Mouse (Mus musculus): ENCODE measurements around the gene Hoxc10. TPM values are rescaled to one million over a fixed set of nuclear protein-coding genes. Genes with fewer than 3 reads are reported as not detected.

Gene Hoxc10
- total and polyA plus RNA-seq, 2 experiments from 2014 or later, result not detected

DNA sequence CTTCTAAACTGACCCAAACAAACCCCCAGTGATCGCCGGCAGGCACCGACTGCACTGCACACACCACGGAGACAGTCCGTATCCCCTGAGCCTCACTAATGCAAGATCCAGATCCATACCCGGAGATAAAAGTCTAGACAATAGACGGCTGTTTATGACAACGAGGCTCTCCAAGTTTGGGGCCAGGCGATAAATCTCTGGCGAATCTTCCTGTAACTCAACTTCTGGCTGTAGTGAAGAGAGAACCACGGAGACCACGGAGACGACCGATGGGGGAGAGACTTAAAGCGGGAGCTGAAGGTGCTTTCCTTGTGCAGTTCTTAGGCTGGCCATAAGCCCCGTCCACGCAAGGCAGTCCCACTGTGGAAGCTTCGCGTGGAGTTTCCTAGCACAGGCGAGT lies 16.9 kb upstream of the Hoxc10 start:
- no peak overlapping the region for H3K27ac ChIP-seq (ENCODE audit: low read depth)
- no peaks in the 10 kb centered on the region for H3K36me3 ChIP-seq (replicated peaks; ENCODE audit: control insufficient read depth, insufficient read depth, low read length)
- DNase-seq (ENCODE audit: low spot score) (no peak), ATAC-seq (ENCODE audit: insufficient read depth, low read depth) (no peak)
- no peaks in the 10 kb centered on the region for H3K9me3 ChIP-seq (replicated peaks; ENCODE audit: control insufficient read depth, low read length)
- H3K4me2 ChIP-seq (ENCODE audit: low read depth, low read length), result no peak overlapping the region
- 2% methylated on average over 20 of the region's 20 CpGs for WGBS
- H3K9ac ChIP-seq (replicated peaks; ENCODE audit: low read depth, low read length), result no peak overlapping the region
- no peak overlapping the region for H3K4me3 ChIP-seq (ENCODE audit: low read depth, low read length)
- peaks cover 100% of the 10 kb centered on the region for H3K27me3 ChIP-seq (ENCODE audit: control insufficient read depth, insufficient read depth, low read length)
- TF ChIP-seq EP300 (IDR thresholded peaks at IDR 0.05; ENCODE audit: low read depth) (no peak), CTCF (IDR thresholded peaks at IDR 0.05; ENCODE audit: low read depth) (no peak)
- H3K4me1 ChIP-seq (ENCODE audit: control insufficient read depth, insufficient read depth), result no peaks in the 10 kb centered on the region

DNA sequence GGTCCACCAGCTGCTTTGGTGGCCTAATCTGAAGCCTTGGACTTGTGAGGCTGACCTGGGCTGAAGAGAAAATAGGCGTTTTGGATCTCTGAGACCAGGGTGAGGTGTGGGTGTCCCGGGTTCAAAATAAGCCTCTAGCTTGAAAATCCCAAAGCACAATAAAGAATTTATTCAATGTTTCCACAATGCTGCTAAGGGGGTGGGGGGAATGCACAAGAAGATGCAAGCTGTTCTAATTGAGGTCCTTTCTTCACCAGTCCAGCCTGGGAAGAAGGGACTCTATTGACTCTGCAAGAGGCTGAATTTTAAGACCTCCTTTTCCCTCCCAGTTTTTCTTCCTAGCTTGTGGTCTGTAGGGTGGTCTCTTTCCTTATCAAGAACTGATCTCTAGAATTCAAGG lies 15.7 kb upstream of the Hoxc10 start:
- Histone ChIP-seq H3K36me3 (replicated peaks; ENCODE audit: control insufficient read depth, insufficient read depth, low read length) (no peaks in the 10 kb centered on the region), H3K9ac (replicated peaks; ENCODE audit: low read depth, low read length) (no peak overlapping the region), H3K27me3 (ENCODE audit: control insufficient read depth, insufficient read depth, low read length) (peaks cover 99% of the 10 kb centered on the region), H3K4me3 (ENCODE audit: low read depth, low read length) (no peak overlapping the region), H3K9me3 (replicated peaks; ENCODE audit: control insufficient read depth, low read length) (no peaks in the 10 kb centered on the region), H3K4me1 (ENCODE audit: control insufficient read depth, insufficient read depth) (no peaks in the 10 kb centered on the region), H3K27ac (ENCODE audit: low read depth) (no peak overlapping the region), H3K4me2 (ENCODE audit: low read depth, low read length) (no peak overlapping the region)
- TF ChIP-seq EP300 (IDR thresholded peaks at IDR 0.05; ENCODE audit: low read depth), result no peak
- no peak for TF ChIP-seq CTCF (IDR thresholded peaks at IDR 0.05; ENCODE audit: low read depth)
- no peak for ATAC-seq (ENCODE audit: insufficient read depth, low read depth)
- no peak for DNase-seq (ENCODE audit: low spot score)
- 12% methylated on average over 2 of the region's 2 CpGs for WGBS

DNA sequence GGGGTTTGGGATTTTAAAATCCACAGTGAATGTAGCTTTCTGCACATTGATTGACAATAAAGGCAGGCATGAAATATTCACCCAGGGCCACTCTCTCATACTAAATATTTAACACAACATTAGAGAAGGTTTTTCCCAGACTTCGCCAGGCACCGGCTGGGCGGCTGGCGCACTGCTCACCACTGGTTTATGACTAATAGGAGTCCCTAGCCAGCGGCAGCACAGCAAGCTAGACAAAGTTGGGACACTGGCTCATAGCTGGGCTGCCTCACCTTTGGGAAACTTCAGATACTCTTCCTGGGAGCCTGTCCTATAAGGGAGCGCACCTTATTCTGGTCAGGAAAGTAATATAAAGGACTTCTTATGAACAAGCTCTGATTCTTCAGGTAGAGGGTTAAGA lies 13.0 kb upstream of the Hoxc10 start:
- Histone ChIP-seq H3K36me3 (replicated peaks; ENCODE audit: control insufficient read depth, insufficient read depth, low read length) (no peaks in the 10 kb centered on the region), H3K4me3 (ENCODE audit: low read depth, low read length) (no peak overlapping the region), H3K27me3 (ENCODE audit: control insufficient read depth, insufficient read depth, low read length) (peaks cover 99% of the 10 kb centered on the region), H3K4me1 (ENCODE audit: control insufficient read depth, insufficient read depth) (no peaks in the 10 kb centered on the region), H3K4me2 (ENCODE audit: low read depth, low read length) (no peak overlapping the region), H3K9me3 (replicated peaks; ENCODE audit: control insufficient read depth, low read length) (no peaks in the 10 kb centered on the region), H3K9ac (replicated peaks; ENCODE audit: low read depth, low read length) (no peak overlapping the region), H3K27ac (ENCODE audit: low read depth) (no peak overlapping the region)
- DNase-seq (ENCODE audit: low spot score) (no peak), ATAC-seq (ENCODE audit: insufficient read depth, low read depth) (no peak)
- no peak for TF ChIP-seq CTCF (IDR thresholded peaks at IDR 0.05; ENCODE audit: low read depth)
- no peak for TF ChIP-seq EP300 (IDR thresholded peaks at IDR 0.05; ENCODE audit: low read depth)
- 15% methylated on average over 6 of the region's 6 CpGs for WGBS

DNA sequence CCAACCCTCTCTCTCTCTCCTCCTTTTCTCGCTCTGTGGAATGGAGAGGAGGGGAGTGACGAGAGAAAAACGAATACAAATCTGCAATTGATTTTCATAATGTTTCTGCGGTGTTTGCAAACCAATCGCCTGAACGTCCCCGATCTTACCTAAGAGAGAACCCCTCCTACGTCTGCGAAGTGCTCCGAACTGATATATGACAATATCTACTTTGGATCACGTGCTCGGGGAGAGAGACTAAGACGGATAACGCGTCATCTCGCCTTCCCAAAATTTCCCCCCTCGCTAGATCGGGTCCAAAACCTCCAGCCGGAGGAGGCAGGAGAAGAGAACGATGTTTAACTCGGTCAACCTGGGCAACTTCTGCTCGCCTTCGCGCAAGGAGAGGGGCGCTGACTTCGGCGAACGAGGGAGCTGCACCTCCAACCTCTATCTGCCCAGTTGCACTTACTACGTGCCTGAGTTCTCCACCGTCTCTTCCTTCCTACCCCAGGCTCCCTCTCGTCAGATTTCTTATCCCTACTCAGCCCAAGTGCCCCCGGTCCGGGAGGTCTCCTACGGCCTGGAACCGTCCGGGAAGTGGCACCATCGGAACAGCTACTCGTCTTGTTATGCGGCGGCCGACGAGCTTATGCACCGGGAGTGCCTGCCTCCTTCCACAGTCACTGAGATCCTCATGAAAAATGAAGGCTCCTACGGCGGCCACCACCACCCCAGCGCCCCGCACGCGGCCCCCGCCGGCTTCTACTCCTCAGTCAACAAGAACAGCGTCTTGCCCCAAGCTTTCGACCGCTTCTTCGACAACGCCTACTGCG lies 12.2 kb upstream of the Hoxc10 start, which contains the start of gene Hoxc11:
TSS of gene Hoxc11 (plus strand) at position 236 of the 815 bp plus-strand sequence.
- Histone ChIP-seq H3K4me2 (ENCODE audit: low read depth, low read length) (no peak within 1 kb of the TSS), H3K4me3 (ENCODE audit: low read depth, low read length) (no peak within 1 kb of the TSS)

DNA sequence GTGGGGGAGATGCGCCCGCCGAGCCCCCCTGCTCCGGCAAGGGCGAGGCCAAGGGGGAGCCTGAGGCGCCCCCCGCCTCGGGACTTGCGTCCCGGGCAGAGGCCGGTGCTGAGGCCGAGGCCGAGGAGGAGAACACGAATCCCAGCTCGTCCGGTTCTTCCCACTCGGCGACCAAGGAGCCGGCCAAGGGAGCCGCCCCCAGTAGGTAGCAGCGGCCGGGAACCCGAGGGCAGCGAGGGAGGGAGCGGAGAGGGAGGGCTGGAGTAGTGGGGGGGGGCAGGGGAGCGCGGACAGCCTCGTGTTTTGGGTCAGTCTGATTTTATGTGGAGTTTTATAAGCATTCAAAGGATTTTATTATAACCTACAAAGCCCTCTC lies 11.6 kb upstream of the Hoxc10 start:
- Histone ChIP-seq H3K27me3 (ENCODE audit: control insufficient read depth, insufficient read depth, low read length) (peaks cover 98% of the 10 kb centered on the region), H3K36me3 (replicated peaks; ENCODE audit: control insufficient read depth, insufficient read depth, low read length) (no peaks in the 10 kb centered on the region), H3K4me2 (ENCODE audit: low read depth, low read length) (no peak overlapping the region), H3K4me3 (ENCODE audit: low read depth, low read length) (no peak overlapping the region), H3K9ac (replicated peaks; ENCODE audit: low read depth, low read length) (no peak overlapping the region), H3K4me1 (ENCODE audit: control insufficient read depth, insufficient read depth) (no peaks in the 10 kb centered on the region), H3K27ac (ENCODE audit: low read depth) (no peak overlapping the region), H3K9me3 (replicated peaks; ENCODE audit: control insufficient read depth, low read length) (no peaks in the 10 kb centered on the region)
- no peak for DNase-seq (ENCODE audit: low spot score)
- no peak for TF ChIP-seq CTCF (IDR thresholded peaks at IDR 0.05; ENCODE audit: low read depth)
- TF ChIP-seq EP300 (IDR thresholded peaks at IDR 0.05; ENCODE audit: low read depth), result no peak
- 1% methylated on average over 22 of the region's 28 CpGs for WGBS
- no peak for ATAC-seq (ENCODE audit: insufficient read depth, low read depth)

More for the DNA sequence above, 12.2 kb upstream of the Hoxc10 start, which contains the start of gene Hoxc11:
- Histone ChIP-seq H3K9ac (replicated peaks; ENCODE audit: low read depth, low read length) (no peak within 1 kb of the TSS), H3K27me3 (ENCODE audit: control insufficient read depth, insufficient read depth, low read length) (peaks cover 98% of the 10 kb centered on the region), H3K27ac (ENCODE audit: low read depth) (no peak within 1 kb of the TSS), H3K36me3 (replicated peaks; ENCODE audit: control insufficient read depth, insufficient read depth, low read length) (no peaks in the 10 kb centered on the region), H3K9me3 (replicated peaks; ENCODE audit: control insufficient read depth, low read length) (no peaks in the 10 kb centered on the region), H3K4me1 (ENCODE audit: control insufficient read depth, insufficient read depth) (no peaks in the 10 kb centered on the region)
- DNase-seq (ENCODE audit: low spot score) (no peak), ATAC-seq (ENCODE audit: insufficient read depth, low read depth) (no peak)
- 1% methylated on average over 55 of the region's 57 CpGs for WGBS
- TF ChIP-seq CTCF (IDR thresholded peaks at IDR 0.05; ENCODE audit: low read depth) (no peak), EP300 (IDR thresholded peaks at IDR 0.05; ENCODE audit: low read depth) (no peak)

Measured in heart, postnatal 0 days (tissue).